Mouse (Mus musculus) ES-Bruce4 (cell line): ENCODE data around the gene Kcnj10.

Source experiments
- CTCF ChIP-seq: IDR thresholded peaks from one replicate; pipeline ENCODE4 v1.8.1; 2011; ENCODE audit warnings: low read depth, low read length
- POLR2A ChIP-seq: IDR thresholded peaks from one replicate; pipeline ENCODE4 v1.8.1; 2011; ENCODE audit warnings: low read length; ENCODE audit not compliant: insufficient read depth

DNA sequence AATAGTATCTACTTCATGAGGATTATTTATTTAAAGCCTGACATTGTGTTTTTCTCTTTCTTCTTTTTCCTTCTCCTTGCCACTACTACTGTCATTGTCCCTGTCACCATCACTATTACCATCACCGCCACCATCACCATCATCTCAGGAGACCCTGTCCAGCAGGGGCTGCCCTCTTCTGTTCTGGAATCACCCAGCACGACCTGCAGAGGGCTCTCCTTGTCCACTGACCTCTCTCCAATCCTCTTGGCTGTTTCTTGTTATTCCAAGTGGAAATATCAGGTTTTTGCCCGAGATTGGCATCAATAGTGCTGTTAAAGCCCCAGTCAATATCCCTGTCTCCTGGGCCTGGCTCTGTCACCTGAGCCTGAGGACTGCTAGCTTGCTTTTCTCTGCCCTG lies 7.5 kb upstream of the Kcnj10 start:
- TF ChIP-seq CTCF (peak; percentile 43), POLR2A (no peak)
